Mouse (Mus musculus): ENCODE measurements at regions not wholly inside any gene's neighbourhood (a gene's known extent, or its start where the extent isn't known, plus 50 kb on each side); places are given as distances from the start of the nearest gene placed in this dataset.

DNA sequence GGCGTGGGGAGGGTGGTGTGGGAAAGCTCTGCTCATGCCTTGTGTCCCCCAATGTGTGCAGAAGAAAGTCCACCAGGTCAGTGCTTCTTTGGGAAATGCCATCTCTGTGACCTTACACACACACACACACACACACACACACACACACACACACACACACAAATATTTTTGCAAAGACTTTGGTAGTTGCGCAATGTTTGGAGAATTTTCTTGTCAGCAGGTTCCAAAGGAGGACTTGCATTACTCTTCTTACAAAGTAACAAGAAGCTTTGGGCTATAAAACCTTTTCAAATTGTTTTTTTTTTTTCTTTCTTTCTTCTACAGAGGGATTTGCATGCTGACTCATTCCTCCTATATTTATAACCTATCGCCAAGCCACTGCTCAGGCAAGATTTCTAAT is 59.1 kb upstream of the Npvf start:
- DNase-seq (ENCODE audit: low spot score), result no peak

- no peak for DNase-seq (ENCODE audit: low spot score)
Measured at GRCm38 (mm10) chr6:50718631-50719030, 64.4 kb upstream of the Npvf start.

DNA sequence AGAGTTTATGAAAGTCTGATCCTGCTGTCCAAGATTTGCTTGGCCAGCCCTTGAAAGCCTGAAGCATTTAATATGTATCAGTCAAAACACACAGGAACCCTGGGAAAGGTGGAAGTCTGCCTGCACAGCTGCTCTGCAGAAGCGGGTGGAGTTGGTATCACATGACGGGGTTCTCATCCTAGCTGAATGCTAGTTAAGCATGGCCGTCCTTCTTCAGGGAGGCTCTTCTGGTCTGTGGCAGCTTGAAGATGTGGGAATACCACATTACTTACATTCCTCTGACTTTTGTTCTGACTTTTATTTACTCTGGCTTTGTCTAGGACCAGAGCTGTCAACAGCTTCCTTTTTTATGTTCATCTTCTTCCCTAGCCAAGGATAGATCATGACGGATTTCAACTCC is 66.1 kb upstream of the Npvf start:
- no peak for DNase-seq (ENCODE audit: low spot score)

- no peak for DNase-seq (ENCODE audit: low spot score)
Measured at GRCm38 (mm10) chr6:50725640-50726039, 71.4 kb upstream of the Npvf start.

DNA sequence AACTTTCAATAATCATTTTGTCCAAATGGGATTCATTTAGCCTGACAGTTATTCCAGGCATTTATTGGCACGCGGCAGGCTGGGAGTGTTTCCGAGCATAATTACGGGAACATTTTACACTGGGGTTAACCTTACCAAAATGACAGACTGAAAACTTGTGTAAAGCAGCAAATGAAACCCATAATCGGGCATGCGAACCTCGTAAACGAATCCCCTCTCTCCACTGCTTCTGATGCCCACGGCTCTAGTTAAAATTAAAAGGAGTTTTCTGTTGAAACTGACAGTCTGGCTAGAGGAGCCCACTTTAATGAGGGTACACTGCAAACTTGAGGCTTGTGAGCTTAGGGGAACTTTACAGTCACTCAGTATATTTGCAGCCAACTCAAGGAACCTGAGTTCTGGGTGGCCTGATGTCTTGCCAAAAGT is 71.9 kb upstream of the Npvf start:
- no peak for DNase-seq (ENCODE audit: low spot score)

- DNase-seq (ENCODE audit: low spot score), result no peak
Measured at GRCm38 (mm10) chr6:50730744-50731718, 76.8 kb upstream of the Npvf start.

GRCm38 (mm10) chr6:50734701-50735100 is 80.5 kb upstream of the Npvf start:
- DNase-seq (ENCODE audit: low spot score), result no peak

DNA sequence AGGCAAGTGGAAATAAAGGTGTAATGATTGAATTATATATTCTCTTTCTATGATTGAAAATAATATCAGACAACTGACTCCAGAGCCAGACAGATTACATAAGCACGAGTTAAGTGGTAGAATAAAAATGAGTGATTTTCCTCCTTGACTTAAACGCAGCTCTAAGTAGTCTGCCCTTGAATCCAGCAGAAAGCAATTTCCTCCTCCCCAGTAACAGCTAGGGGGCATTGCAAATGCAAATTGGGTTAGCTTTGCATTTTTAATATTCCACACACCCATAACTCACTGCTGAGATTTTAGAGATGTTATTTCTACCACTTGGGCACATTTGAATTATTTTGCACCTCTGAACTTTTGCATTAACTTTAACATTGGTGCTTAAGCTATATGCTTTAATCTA is 81.6 kb upstream of the Npvf start:
- DNase-seq (ENCODE audit: low spot score), result no peak

DNA sequence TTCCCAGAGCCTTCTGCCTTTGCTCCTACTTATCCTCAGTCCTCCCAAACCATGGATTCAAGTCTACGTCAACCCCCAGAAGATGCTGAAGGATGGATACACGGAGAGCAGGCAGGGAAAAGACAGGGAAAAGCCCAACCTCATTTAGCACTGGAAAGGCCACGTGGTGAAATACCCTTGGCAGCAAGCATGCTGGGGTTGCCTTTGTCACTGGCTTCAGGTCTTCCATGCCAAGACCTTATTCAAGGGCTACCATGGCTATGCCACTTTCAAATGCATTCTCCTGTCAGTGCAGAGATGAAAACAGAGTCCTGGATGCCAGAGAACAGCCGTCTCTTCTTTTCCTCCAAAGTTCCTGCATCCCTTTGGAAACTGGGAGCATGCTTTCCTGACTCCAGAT is 87.8 kb upstream of the Npvf start:
- no peak for DNase-seq (ENCODE audit: low spot score)

- no peak for DNase-seq (ENCODE audit: low spot score)
Measured at GRCm38 (mm10) chr6:50744462-50745166, 90.4 kb upstream of the Npvf start.

DNA sequence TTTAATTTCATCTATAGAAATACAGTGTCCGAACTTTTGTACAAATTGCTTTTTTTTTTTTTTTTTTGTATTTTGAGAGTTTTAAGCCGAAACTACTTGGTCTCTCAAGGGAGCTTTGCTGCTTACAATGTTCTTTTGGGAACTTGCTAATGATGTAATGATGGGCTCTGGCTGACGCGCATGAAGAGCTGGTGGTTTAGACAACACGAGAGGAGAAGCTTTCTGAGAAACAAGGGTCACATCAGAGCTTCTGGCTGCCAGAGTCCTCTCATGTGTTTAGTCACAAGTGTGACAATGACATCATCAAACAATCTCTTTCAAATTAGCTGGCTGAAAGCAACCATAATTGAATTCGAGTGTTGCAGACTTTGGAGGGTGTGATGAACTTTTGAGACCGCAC is 98.9 kb upstream of the Npvf start:
- no peak for DNase-seq (ENCODE audit: low spot score)

GRCm38 (mm10) chr6:50754786-50755185 is 100.5 kb upstream of the Npvf start:
- DNase-seq (ENCODE audit: low spot score), result no peak

GRCm38 (mm10) chr6:50760367-50760766 is 106.1 kb upstream of the Npvf start:
- no peak for DNase-seq (ENCODE audit: low spot score)

- DNase-seq (ENCODE audit: low spot score), result no peak
Measured at GRCm38 (mm10) chr6:50763121-50763520, 108.9 kb upstream of the Npvf start.

DNA sequence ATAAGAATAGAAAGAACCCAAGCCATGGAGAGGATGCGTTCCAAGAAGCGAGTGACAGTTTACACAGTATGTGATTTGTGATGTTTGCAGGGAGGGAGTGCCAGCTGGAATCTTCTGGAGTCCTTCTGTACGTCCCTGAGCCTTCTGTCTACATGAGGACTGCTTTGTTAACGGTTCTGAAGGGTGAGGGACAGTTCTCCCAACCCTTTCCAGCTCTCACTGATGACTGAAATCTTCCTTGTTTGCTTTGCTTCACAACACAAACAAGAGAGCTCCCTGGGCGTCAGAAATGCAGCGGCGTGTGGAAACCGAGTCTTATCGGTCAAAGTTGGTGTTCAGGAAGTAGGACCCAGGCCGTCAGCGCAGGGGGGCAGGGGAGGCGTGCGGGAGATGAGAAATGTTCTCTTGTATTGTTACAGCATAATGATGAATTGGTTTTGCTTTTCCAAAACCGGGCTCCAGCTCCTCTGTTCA is 112.2 kb upstream of the Npvf start:
- DNase-seq (ENCODE audit: low spot score), result no peak

DNA sequence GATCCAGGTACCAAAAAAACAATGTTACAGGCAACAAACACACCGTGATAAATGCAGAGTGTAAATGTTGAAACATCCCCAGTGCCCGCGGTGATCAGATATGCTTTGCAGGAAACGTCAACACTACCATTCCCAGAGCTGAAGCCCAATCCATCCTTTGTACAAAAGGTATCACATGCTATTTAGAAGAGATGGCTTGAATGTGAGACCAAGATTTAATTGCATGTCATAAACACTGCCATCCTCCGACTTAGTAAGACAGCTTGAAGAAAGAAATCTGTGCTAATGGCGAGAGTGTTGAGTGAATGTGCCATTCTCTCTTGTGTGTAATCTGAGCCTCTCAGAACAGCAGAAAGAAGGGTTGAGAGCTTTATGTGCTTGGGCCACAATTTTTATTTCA is 112.9 kb upstream of the Npvf start:
- DNase-seq (ENCODE audit: low spot score), result no peak

- DNase-seq (ENCODE audit: low spot score), result no peak
Measured at GRCm38 (mm10) chr6:50767827-50768226, 113.6 kb upstream of the Npvf start.

GRCm38 (mm10) chr6:50769101-50769500 is 114.9 kb upstream of the Npvf start:
- DNase-seq (ENCODE audit: low spot score), result no peak

GRCm38 (mm10) chr6:50770481-50770880 is 116.2 kb upstream of the Npvf start:
- no peak for DNase-seq (ENCODE audit: low spot score)

DNA sequence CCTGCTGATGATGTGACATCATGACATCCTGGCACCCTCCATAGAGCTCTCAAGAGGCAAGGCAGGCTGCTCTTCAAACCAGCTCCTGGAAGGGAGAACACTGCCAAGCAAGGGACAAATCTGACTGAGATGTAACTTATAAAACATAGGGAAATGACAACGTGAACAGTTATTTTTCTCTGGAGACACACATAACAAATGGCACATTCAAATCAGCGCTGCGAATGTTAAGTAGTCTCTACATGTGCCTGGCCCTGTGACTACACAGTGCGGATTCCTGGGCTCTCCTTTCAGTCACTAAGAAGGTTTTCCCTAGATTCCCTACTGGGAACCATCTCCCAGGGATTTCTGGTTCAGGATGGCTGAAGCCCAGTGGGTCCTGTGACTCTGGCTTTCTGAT is 121.4 kb upstream of the Npvf start:
- no peak for DNase-seq (ENCODE audit: low spot score)

DNA sequence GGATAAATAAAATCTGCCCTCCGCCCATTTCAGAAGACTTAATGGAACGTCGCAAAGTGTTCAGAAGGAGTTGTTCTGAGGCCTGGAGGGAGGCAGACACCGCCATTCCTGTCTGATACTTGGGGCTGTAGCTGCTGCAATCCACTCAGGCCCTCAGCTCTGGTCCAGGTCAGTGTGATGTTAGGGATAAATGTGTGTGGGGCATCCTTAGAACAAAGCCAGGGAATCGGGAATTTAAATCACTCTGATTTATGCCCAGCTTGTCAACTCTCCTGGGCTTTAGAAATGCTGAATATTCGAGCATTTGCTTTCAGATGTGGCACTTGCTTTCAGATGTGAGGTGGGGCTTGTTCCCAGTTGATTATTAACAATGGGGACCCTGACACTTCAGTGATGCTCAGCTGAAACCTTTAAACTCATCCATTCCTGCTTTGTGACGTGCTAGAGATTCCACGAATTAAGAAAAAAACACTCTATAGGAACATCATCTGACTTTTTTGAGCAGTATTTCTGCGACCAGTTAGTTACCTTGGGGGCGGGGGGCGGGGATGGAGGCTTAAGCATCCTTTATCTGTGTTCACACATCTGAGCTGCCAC is 122.1 kb upstream of the Npvf start:
- DNase-seq (ENCODE audit: low spot score), result no peak

DNA sequence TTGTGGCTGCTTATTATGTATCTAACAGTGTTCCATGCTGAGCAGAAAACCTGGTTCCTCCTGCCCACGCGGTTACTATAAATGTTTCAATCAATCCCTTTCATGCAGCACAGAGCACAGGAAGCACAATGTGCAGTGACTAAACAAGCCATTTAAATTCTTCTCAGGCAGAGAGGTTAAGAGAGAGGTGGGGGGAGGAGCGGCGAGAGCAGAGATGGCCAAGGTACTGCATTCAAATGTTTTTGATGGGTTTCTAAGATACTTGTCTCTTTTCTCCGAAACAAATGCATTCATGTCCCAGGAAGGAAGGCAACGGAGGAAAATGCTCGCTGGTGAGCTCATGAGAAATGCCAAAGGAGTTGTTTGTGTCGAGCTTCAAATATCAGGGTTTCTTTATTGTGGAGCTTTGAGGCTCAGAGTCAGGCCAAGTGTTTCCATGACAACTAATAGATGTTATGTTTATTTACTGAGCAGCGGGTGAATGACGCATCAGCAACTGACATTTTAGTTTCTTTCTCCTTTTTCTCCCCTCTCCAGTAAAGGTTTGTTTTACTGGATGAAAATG is 122.8 kb upstream of the Npvf start:
- DNase-seq (ENCODE audit: low spot score), result no peak
